Mouse (Mus musculus) kidney, embryonic 16.5 days (tissue): ENCODE measurements around the gene Ugt1a5. TPM values are rescaled to one million over a fixed set of nuclear protein-coding genes. Genes with fewer than 3 reads are reported as not detected.

ENCODE experiments used
- ATAC-seq: fragments of 200-750 bp; cut with Nextera tagmentation; 2 replicates; pipeline ENCODE4 v1.8.0; 2017; ENCODE audit warnings: moderate TSS enrichment; ENCODE audit not compliant: low FRiP score, low TSS enrichment
- H3K27ac ChIP-seq: fragments of 300-500 bp; sonication (generic); 2 replicates; pipeline ENCODE4 v1.5.1; 2014; ENCODE audit warnings: low read length
- H3K27me3 ChIP-seq: fragments of 300-500 bp; sonication (generic); 2 replicates; pipeline ENCODE4 v1.6.1; 2014; ENCODE audit warnings: low read length, control low read depth, mixed read lengths; ENCODE audit not compliant: insufficient read depth
- H3K36me3 ChIP-seq: fragments of 300-500 bp; sonication (generic); 2 replicates; pipeline ENCODE4 v1.6.1; 2014; ENCODE audit warnings: low read length, control low read depth, mixed read lengths; ENCODE audit not compliant: insufficient read depth
- H3K4me1 ChIP-seq: fragments of 300-500 bp; sonication (generic); 2 replicates; pipeline ENCODE4 v1.6.1; 2014; ENCODE audit warnings: low read length, control low read depth, mixed read lengths; ENCODE audit not compliant: insufficient read depth
- H3K4me2 ChIP-seq: fragments of 300-500 bp; sonication (generic); replicated peaks from 2 replicates; pipeline ENCODE4 v1.6.1; 2014; ENCODE audit warnings: low read depth, low read length
- H3K4me3 ChIP-seq: fragments of 300-500 bp; sonication (generic); 2 replicates; pipeline ENCODE4 v1.5.1; 2014; ENCODE audit warnings: mild to moderate bottlenecking, low read length
- H3K9ac ChIP-seq: fragments of 300-500 bp; sonication (generic); replicated peaks from 2 replicates; pipeline ENCODE4 v1.6.1; 2014; ENCODE audit warnings: low read length
- H3K9me3 ChIP-seq: fragments of 300-500 bp; sonication (generic); 2 replicates; pipeline ENCODE4 v1.6.1; 2016; ENCODE audit warnings: low read length, control low read depth
- WGBS: fragments of 180-500 bp; shearing (Covaris S2); extraction: QIAGEN DNeasy Blood & Tissue Kit; methylation state at CpG from one replicate; pipeline ENCODE4 v1.1.7; 2014; 5-methylcytosine and 5-hydroxymethylcytosine counted together
- polyA plus RNA-seq: library from polyadenylated mRNA; unstranded; fragments of >200 nt; fragmentation: Nextera tagmentation; extraction: Ambion mirVana; gene quantifications from 2 replicates; pipeline ENCODE4 v1.2.1, GENCODE M21; 2015

The Ugt1a5 gene
- polyA plus RNA-seq, 1 experiment from 2014 or later, result not detected

DNA sequence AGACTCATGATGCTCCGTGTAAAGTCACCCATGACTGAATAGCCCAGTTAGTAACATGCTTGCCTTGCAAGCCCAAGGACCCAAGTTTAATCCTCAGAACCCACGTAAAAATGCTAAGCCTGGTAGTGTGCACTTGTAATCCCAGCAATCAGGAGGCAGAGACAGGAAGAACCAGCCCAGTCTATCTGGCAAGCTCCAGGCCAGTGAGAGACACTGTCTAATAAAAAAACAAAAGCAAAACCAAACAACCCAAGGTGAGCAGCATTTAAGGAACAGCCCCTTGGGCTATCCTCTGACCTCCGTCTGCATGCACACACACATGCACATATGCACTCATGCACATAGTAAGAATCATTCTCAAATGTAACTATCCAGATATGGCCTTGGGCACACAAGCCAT, 63.8 kb downstream of the Ugt1a5 start:
- WGBS, result 75% methylated on average over 3 of the region's 3 CpGs
- no peaks in the 10 kb centered on the region for H3K4me1 ChIP-seq
- H3K36me3 ChIP-seq, result no peaks in the 10 kb centered on the region
- no peak overlapping the region for H3K9ac ChIP-seq
- peaks cover 93% of the 10 kb centered on the region for H3K9me3 ChIP-seq
- ATAC-seq, result no peak
- H3K27ac ChIP-seq, result no peak overlapping the region
- H3K4me3 ChIP-seq, result no peak overlapping the region
- no peaks in the 10 kb centered on the region for H3K27me3 ChIP-seq
- H3K4me2 ChIP-seq, result no peak overlapping the region

- H3K9me3 ChIP-seq, result peaks cover 98% of the 10 kb centered on the region
These were observed 64.2 kb downstream of the Ugt1a5 start for GRCm38 (mm10) chr1:88229986-88230385.

DNA sequence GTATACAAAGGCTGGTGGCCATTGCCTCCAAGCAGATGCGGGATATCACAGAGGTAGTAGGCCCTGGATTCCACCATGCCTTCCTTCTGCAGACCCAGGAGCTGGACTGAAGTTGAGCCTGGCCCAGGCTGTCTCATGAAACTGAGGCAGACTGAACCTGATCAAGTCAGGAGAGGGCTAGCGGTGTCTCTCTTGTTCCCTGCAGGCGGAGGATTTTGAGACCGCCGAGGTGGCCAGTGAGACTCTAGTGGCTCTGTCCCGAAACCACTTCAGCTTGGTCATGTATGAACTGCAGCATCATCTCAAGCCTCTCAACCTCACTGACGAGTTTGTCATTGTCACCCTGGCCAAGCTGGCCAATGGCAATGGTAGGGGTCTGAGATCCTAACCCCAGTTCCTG, 64.6 kb downstream of the Ugt1a5 start:
- Histone ChIP-seq H3K27ac (no peak overlapping the region), H3K4me2 (no peak overlapping the region), H3K36me3 (no peaks in the 10 kb centered on the region), H3K4me3 (no peak overlapping the region), H3K27me3 (no peaks in the 10 kb centered on the region), H3K4me1 (no peaks in the 10 kb centered on the region), H3K9me3 (peaks cover 100% of the 10 kb centered on the region), H3K9ac (no peak overlapping the region)
- ATAC-seq, result no peak
- WGBS, result 73% methylated on average over 7 of the region's 7 CpGs

More at GRCm38 (mm10) chr1:88229986-88230385, 64.2 kb downstream of the Ugt1a5 start:
- H3K27ac ChIP-seq, result no peak overlapping the region
- no peaks in the 10 kb centered on the region for H3K27me3 ChIP-seq
- H3K36me3 ChIP-seq, result no peaks in the 10 kb centered on the region
- H3K9ac ChIP-seq, result no peak overlapping the region
- no peaks in the 10 kb centered on the region for H3K4me1 ChIP-seq
- H3K4me3 ChIP-seq, result no peak overlapping the region
- WGBS, result 85% methylated on average over 5 of the region's 5 CpGs
- no peak overlapping the region for H3K4me2 ChIP-seq
- ATAC-seq, result no peak

GRCm38 (mm10) chr1:88230981-88231802, 65.4 kb downstream of the Ugt1a5 start:
- H3K4me3 ChIP-seq, result no peak overlapping the region
- no peak overlapping the region for H3K4me2 ChIP-seq
- H3K27ac ChIP-seq, result no peak overlapping the region
- H3K9ac ChIP-seq, result no peak overlapping the region
- no peaks in the 10 kb centered on the region for H3K4me1 ChIP-seq
- no peaks in the 10 kb centered on the region for H3K27me3 ChIP-seq
- 77% methylated on average over 6 of the region's 6 CpGs for WGBS
- no peaks in the 10 kb centered on the region for H3K36me3 ChIP-seq
- peaks cover 99% of the 10 kb centered on the region for H3K9me3 ChIP-seq
- no peak for ATAC-seq

DNA sequence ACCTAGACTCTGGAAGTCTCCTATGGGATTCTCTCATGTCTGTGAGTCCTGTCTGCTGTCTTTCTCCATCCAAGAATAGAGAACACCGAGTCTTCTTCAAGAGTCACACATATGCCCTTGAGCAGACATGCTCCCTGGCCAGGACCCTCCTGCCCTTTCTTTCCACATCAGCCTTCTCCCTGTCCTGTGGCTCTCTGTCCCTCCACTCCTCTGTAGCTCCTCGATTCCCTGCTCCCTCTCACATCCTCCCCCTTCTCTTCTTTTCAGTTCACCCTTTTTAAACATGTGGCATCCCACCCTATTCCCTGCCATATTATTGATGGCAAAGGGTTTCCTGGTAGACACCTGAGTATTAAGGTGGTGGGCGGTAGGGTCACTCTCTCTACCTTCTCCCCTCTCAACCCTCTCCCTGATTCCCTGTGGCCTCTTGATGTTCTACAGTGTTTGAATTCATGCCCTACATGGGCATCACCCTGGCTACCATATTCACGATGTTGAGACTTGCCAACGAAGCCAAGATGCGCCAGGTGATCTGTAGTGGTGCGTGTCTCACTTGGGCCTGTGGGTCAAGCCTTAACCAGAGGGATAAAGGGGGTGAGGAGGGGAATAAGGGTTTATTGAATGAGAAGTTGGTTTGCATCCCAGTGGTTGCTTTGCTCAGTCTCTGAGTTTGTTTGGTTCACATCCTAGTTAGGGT, 66.1 kb downstream of the Ugt1a5 start:
- H3K9me3 ChIP-seq, result peaks cover 97% of the 10 kb centered on the region
- no peak for ATAC-seq
- no peaks in the 10 kb centered on the region for H3K4me1 ChIP-seq
- H3K27ac ChIP-seq, result no peak overlapping the region
- no peak overlapping the region for H3K4me2 ChIP-seq
- H3K36me3 ChIP-seq, result no peaks in the 10 kb centered on the region
- WGBS, result 67% methylated on average over 7 of the region's 7 CpGs
- no peak overlapping the region for H3K9ac ChIP-seq
- H3K4me3 ChIP-seq, result no peak overlapping the region
- no peaks in the 10 kb centered on the region for H3K27me3 ChIP-seq

DNA sequence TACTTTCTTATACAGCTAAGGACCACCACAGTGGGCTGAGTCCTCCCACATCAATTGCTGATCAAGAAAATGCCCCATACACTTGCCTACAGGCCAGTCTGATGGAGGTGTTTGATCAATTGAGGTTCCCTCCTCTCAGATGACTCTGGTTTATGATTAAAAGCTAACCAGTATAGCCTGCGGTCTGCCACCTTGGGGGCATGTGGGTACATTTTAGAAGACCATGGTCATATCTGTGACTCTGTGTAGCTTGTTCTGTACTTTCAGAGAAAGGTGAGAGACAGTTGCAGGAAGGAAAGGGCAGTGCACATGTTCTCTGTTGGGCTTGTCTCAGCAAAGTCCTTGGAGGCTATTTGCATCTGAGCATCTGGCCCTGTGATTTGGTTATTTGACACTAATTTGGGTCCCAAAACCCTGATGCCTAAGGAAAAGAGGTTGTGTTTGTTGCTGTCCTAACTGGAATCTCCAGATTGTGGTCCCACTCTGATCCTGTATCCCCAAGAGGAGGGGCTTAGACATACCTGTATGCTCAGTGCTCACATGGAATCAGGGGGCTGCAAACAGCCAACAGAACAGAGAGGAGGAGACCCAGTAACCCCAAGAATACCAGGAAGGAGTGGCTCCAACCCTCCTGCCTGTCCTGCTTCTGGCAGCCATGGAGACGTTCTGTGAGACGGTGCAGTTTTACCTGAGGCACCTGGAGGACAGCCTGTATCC, 67.0 kb downstream of the Ugt1a5 start:
- ATAC-seq, result no peak
- no peaks in the 10 kb centered on the region for H3K4me1 ChIP-seq
- no peaks in the 10 kb centered on the region for H3K36me3 ChIP-seq
- H3K4me2 ChIP-seq, result no peak overlapping the region
- H3K27ac ChIP-seq, result no peak overlapping the region
- H3K9ac ChIP-seq, result no peak overlapping the region
- H3K9me3 ChIP-seq, result peaks cover 97% of the 10 kb centered on the region
- no peaks in the 10 kb centered on the region for H3K27me3 ChIP-seq
- H3K4me3 ChIP-seq, result no peak overlapping the region
- 57% methylated on average over 3 of the region's 3 CpGs for WGBS

DNA sequence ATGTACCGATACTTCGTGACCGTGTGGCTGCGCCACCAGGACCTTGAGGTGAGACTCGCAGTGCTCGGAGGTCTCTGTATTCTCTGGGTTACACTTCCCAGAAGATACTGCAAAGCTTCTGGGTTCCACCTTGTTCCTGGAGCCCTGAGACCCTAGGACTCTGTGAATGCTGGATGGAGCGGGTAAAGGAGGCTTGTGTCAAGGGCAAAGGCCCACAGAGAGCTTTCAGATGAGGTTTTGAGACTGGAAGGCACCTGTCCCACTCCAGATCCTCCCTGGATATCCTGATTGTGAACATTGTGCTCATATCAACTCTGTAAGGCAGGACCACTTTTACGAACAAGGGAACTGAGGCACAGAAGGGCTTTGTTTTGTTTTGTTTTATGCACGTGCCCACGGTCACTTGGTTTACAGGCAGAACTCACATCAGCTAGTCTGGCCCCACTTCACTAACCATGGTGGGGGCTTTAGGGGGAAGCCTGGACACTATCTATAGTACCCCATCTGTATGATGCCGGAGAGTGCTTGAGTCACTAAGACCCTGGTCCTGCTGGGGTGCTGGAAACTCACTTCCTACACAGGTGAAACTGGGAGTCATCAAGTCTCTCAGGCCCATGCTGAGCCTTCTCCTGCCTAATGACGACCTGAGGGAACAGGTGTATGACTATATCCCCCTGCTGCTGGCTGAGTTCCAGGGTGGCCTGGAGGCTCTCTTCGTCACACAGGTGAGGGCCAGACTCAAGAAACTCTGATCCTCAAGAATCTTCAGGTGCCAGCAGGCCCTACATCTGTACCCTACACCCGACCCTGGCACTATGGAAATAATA, 67.8 kb downstream of the Ugt1a5 start:
- Histone ChIP-seq H3K9me3 (peaks cover 97% of the 10 kb centered on the region), H3K4me1 (no peaks in the 10 kb centered on the region), H3K9ac (no peak overlapping the region), H3K36me3 (no peaks in the 10 kb centered on the region), H3K4me2 (no peak overlapping the region), H3K27ac (no peak overlapping the region), H3K4me3 (no peak overlapping the region), H3K27me3 (no peaks in the 10 kb centered on the region)
- no peak for ATAC-seq
- WGBS, result 68% methylated on average over 14 of the region's 14 CpGs

DNA sequence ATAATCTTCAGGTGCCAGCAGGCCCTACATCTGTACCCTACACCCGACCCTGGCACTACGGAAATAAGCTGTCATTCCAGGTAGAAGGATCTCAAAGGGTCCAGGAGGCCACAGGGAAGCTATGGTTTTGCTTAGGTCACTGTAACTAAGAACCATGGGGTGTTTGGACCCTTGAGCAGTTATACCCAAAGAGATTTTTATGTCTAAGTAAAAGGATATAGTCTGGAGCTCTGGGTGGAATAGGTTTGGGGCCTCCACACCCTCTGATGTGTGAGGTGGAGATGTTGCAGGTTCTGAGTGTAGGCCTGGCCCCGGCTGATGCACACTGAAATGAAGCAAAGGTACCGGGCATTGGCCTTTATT, 68.4 kb downstream of the Ugt1a5 start:
- H3K9me3 ChIP-seq, result peaks cover 97% of the 10 kb centered on the region
- no peaks in the 10 kb centered on the region for H3K36me3 ChIP-seq
- H3K9ac ChIP-seq, result no peak overlapping the region
- no peak overlapping the region for H3K27ac ChIP-seq
- no peak overlapping the region for H3K4me3 ChIP-seq
- 67% methylated on average over 4 of the region's 4 CpGs for WGBS
- no peak overlapping the region for H3K4me2 ChIP-seq
- no peaks in the 10 kb centered on the region for H3K27me3 ChIP-seq
- no peak for ATAC-seq
- H3K4me1 ChIP-seq, result no peaks in the 10 kb centered on the region

- H3K27ac ChIP-seq, result no peak overlapping the region
- 43% methylated on average over 5 of the region's 5 CpGs for WGBS
- H3K4me2 ChIP-seq, result no peak overlapping the region
- H3K4me1 ChIP-seq, result no peaks in the 10 kb centered on the region
- H3K27me3 ChIP-seq, result no peaks in the 10 kb centered on the region
- no peaks in the 10 kb centered on the region for H3K36me3 ChIP-seq
- H3K9ac ChIP-seq, result no peak overlapping the region
- peaks cover 97% of the 10 kb centered on the region for H3K9me3 ChIP-seq
- H3K4me3 ChIP-seq, result no peak overlapping the region
- ATAC-seq, result no peak
These were observed 68.8 kb downstream of the Ugt1a5 start for GRCm38 (mm10) chr1:88234646-88235045.
